Mouse (Mus musculus) midbrain, embryonic 11.5 days (tissue): Measurements from ENCODE around the gene Rbms3. TPM values are rescaled to one million over a fixed set of nuclear protein-coding genes. Genes with fewer than 3 reads are reported as not detected.

ENCODE experiments used
- ATAC-seq: fragments of 200-750 bp; cut with Nextera tagmentation; 2 replicates; pipeline ENCODE4 v1.8.0; 2017; ENCODE audit warnings: moderate TSS enrichment, moderate library complexity; ENCODE audit not compliant: low FRiP score
- DNase-seq: peaks from one replicate; pipeline ENCODE4 v3.0.0; 2015; ENCODE audit warnings: low spot score; ENCODE audit errors: missing footprints
- H3K27ac ChIP-seq: fragments of 300-500 bp; sonication (generic); 2 replicates; pipeline ENCODE4 v1.5.1; 2014; ENCODE audit warnings: low read depth, low read length
- H3K27me3 ChIP-seq: fragments of 300-500 bp; sonication (generic); 2 replicates; pipeline ENCODE4 v1.6.1; 2014; ENCODE audit warnings: mild to moderate bottlenecking, low read length, moderate library complexity, mixed read lengths; ENCODE audit not compliant: control insufficient read depth, insufficient read depth
- H3K36me3 ChIP-seq: fragments of 300-500 bp; sonication (generic); 2 replicates; pipeline ENCODE4 v1.6.1; 2014; ENCODE audit warnings: mild to moderate bottlenecking, low read length, moderate library complexity, mixed read lengths; ENCODE audit not compliant: control insufficient read depth, insufficient read depth
- H3K4me1 ChIP-seq: fragments of 300-500 bp; sonication (generic); 2 replicates; pipeline ENCODE4 v1.6.1; 2014; ENCODE audit warnings: low read length; ENCODE audit not compliant: control insufficient read depth, insufficient read depth
- H3K4me2 ChIP-seq: fragments of 300-500 bp; sonication (generic); 2 replicates; pipeline ENCODE4 v1.6.1; 2014; ENCODE audit warnings: mild to moderate bottlenecking, moderate library complexity
- H3K4me3 ChIP-seq: fragments of 300-500 bp; sonication (generic); 2 replicates; pipeline ENCODE4 v1.5.1; 2014; ENCODE audit warnings: low read depth, low read length
- H3K9ac ChIP-seq: fragments of 300-500 bp; sonication (generic); 2 replicates; pipeline ENCODE4 v1.6.1; 2014; ENCODE audit warnings: low read length
- H3K9me3 ChIP-seq: fragments of 300-500 bp; sonication (generic); 2 replicates; pipeline ENCODE4 v1.6.1; 2016; ENCODE audit warnings: low read length; ENCODE audit not compliant: control insufficient read depth
- WGBS: fragments of 180-500 bp; shearing (Covaris S2); extraction: QIAGEN DNeasy Blood & Tissue Kit; methylation state at CpG from one replicate; pipeline ENCODE4 v1.1.7; 2014; 5-methylcytosine and 5-hydroxymethylcytosine counted together
- polyA plus RNA-seq: library from polyadenylated mRNA; unstranded; fragments of >200 nt; fragmentation: Nextera tagmentation; extraction: Ambion mirVana; gene quantifications from 2 replicates; pipeline ENCODE4 v1.2.1, GENCODE M21; 2014

Gene Rbms3
- polyA plus RNA-seq, 1 experiment from 2014 or later = 13.6 TPM

- no peaks in the 10 kb centered on the region for H3K9me3 ChIP-seq
- no peaks in the 10 kb centered on the region for H3K27me3 ChIP-seq
- H3K9ac ChIP-seq = no peak overlapping the region
- DNase-seq (no peak), ATAC-seq (no peak)
- no peaks in the 10 kb centered on the region for H3K36me3 ChIP-seq
- H3K4me3 ChIP-seq = no peak overlapping the region
- H3K4me1 ChIP-seq = no peaks in the 10 kb centered on the region
- H3K4me2 ChIP-seq = no peak overlapping the region
- WGBS = 81% methylated on average over 10 of the region's 10 CpGs
- H3K27ac ChIP-seq = no peak overlapping the region
Measured at GRCm38 (mm10) chr9:116762395-116763025, 867.2 kb downstream of the Rbms3 start.

- peak; percentile 88 for DNase-seq
- Histone ChIP-seq H3K27me3 (no peaks in the 10 kb centered on the region), H3K4me2 (no peak overlapping the region), H3K4me3 (no peak overlapping the region), H3K27ac (no peak overlapping the region), H3K9ac (no peak overlapping the region), H3K4me1 (no peaks in the 10 kb centered on the region; the same call in 1 of the 2 replicates), H3K36me3 (no peaks in the 10 kb centered on the region), H3K9me3 (no peaks in the 10 kb centered on the region)
- peak; percentile 71; the same call in 1 of the 2 replicates for ATAC-seq
- 31% methylated on average over 11 of the region's 11 CpGs for WGBS
Measured at GRCm38 (mm10) chr9:116748857-116749584, 880.7 kb downstream of the Rbms3 start.

- Histone ChIP-seq H3K27ac (no peak overlapping the region), H3K27me3 (no peaks in the 10 kb centered on the region), H3K4me1 (no peaks in the 10 kb centered on the region; the same call in 1 of the 2 replicates), H3K9ac (no peak overlapping the region), H3K9me3 (no peaks in the 10 kb centered on the region), H3K4me3 (no peak overlapping the region), H3K36me3 (no peaks in the 10 kb centered on the region), H3K4me2 (no peak overlapping the region)
- no peak for DNase-seq
- 49% methylated on average over 4 of the region's 4 CpGs for WGBS
- ATAC-seq = no peak
Measured at GRCm38 (mm10) chr9:116748346-116748745, 881.4 kb downstream of the Rbms3 start.

DNA sequence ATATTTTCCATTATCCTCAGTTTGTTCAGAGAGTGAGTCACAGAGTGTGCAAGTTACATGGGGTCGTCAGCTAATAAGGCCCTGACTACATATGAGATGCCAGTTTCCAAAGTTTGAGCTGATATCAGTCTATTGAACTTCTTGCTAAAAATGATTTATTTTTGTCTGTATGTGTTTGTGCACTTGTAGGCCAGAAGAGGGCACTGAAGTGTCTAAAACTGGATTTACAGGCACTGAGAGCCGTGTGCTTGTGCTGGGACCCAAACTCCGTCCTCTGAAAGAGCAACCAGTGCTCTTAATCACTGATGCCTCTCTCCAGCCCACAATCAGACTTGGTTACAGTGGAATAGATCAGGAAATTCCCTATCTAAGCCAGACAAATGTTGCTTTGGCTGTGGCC, 882.8 kb downstream of the Rbms3 start:
- Histone ChIP-seq H3K9ac (no peak overlapping the region), H3K9me3 (no peaks in the 10 kb centered on the region), H3K4me1 (no peaks in the 10 kb centered on the region; the same call in 1 of the 2 replicates), H3K4me3 (no peak overlapping the region), H3K27me3 (no peaks in the 10 kb centered on the region), H3K27ac (no peak overlapping the region), H3K4me2 (no peak overlapping the region), H3K36me3 (no peaks in the 10 kb centered on the region)
- no peak for ATAC-seq
- WGBS = 73% methylated on average over 3 of the region's 3 CpGs
- DNase-seq = no peak

DNA sequence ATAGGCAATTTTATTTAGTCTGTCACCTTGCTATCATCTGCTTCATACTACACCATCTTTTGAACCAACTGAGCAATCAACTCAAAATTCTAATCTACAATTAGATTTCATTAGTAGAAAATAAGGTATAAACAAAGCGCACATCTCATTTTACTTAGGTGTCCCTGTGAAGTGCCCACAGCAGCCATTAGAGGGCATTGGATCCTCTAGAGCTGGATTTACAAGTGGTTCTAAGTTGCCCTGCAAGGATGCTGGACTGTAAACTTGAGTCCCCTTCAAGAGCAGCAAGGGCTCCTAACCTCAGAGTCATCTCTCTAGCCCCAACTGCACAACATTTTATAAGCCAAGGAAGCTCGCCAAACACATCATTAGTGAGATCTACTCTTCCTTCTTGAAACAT, 891.9 kb downstream of the Rbms3 start:
- 87% methylated on average over 2 of the region's 2 CpGs for WGBS
- Histone ChIP-seq H3K4me3 (no peak overlapping the region), H3K9me3 (no peaks in the 10 kb centered on the region), H3K4me2 (no peak overlapping the region), H3K4me1 (no peaks in the 10 kb centered on the region), H3K9ac (no peak overlapping the region), H3K27me3 (no peaks in the 10 kb centered on the region), H3K27ac (no peak overlapping the region), H3K36me3 (no peaks in the 10 kb centered on the region)
- no peak for DNase-seq
- ATAC-seq = no peak

DNA sequence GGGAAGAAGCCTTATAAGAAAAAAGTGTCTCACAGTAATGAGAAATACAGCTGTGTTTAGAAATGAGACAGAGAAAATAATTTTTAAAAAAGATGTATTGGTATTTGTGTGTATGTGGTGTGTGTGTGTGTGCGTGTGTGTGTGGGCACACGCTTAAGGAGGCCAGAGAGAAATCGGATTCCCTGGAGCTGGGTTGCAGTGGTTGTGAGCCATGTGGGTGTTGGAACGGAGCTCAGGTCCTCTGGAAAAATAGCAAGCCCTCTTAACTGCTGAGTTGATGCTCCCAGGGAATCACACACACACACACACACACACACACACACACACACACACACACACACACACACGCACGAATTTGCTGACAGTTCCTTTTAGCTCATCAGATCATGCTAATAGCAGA, 900.5 kb downstream of the Rbms3 start:
- no peak for ATAC-seq
- 80% methylated on average over 6 of the region's 6 CpGs for WGBS

GRCm38 (mm10) chr9:116728655-116729054, 901.1 kb downstream of the Rbms3 start:
- ATAC-seq = no peak
- WGBS = 84% methylated on average over 7 of the region's 7 CpGs
- no peaks in the 10 kb centered on the region for H3K9me3 ChIP-seq
- no peak overlapping the region for H3K4me2 ChIP-seq
- no peaks in the 10 kb centered on the region for H3K36me3 ChIP-seq
- no peaks in the 10 kb centered on the region for H3K4me1 ChIP-seq
- no peak overlapping the region for H3K27ac ChIP-seq
- H3K9ac ChIP-seq = no peak overlapping the region
- no peak overlapping the region for H3K4me3 ChIP-seq
- H3K27me3 ChIP-seq = no peaks in the 10 kb centered on the region
- DNase-seq = no peak

More for the DNA sequence above, 900.5 kb downstream of the Rbms3 start:
- no peak overlapping the region for H3K4me3 ChIP-seq
- H3K4me2 ChIP-seq = no peak overlapping the region
- no peak overlapping the region for H3K27ac ChIP-seq
- no peaks in the 10 kb centered on the region for H3K4me1 ChIP-seq
- no peaks in the 10 kb centered on the region for H3K27me3 ChIP-seq
- no peak for DNase-seq
- H3K9me3 ChIP-seq = no peaks in the 10 kb centered on the region
- H3K9ac ChIP-seq = no peak overlapping the region
- no peaks in the 10 kb centered on the region for H3K36me3 ChIP-seq

- 89% methylated on average over 3 of the region's 3 CpGs for WGBS
- ATAC-seq = no peak
Measured at GRCm38 (mm10) chr9:116728093-116728492, 901.6 kb downstream of the Rbms3 start.

DNA sequence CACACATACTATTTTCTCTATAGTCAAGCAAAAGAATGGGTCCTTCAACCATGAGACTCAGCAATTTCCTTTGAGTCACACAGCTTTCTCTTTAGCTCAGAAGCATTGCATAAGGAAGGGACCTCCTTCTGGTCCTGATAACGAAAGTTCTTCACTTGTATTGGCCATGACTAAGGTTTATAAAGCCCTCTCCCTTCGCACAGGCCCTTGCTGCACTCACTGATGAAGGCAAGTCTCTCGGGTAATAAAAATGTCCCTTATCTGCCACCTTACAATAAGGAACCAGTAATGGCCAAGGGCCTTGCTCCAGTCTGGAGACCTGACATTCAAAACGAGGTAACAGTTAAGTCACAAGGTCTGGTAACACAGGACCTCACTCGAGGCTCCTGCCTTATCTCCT, 905.1 kb downstream of the Rbms3 start:
- H3K4me2 ChIP-seq = no peak overlapping the region
- no peak overlapping the region for H3K4me3 ChIP-seq
- no peaks in the 10 kb centered on the region for H3K9me3 ChIP-seq
- no peaks in the 10 kb centered on the region for H3K36me3 ChIP-seq
- no peak for ATAC-seq
- H3K27me3 ChIP-seq = no peaks in the 10 kb centered on the region
- H3K27ac ChIP-seq = no peak overlapping the region
- no peak overlapping the region for H3K9ac ChIP-seq
- H3K4me1 ChIP-seq = no peaks in the 10 kb centered on the region
- WGBS = 80% methylated on average over 5 of the region's 5 CpGs
- DNase-seq = no peak

More at GRCm38 (mm10) chr9:116728093-116728492, 901.6 kb downstream of the Rbms3 start:
- H3K9me3 ChIP-seq = no peaks in the 10 kb centered on the region
- no peak overlapping the region for H3K4me2 ChIP-seq
- DNase-seq = no peak
- no peak overlapping the region for H3K4me3 ChIP-seq
- no peaks in the 10 kb centered on the region for H3K27me3 ChIP-seq
- no peaks in the 10 kb centered on the region for H3K36me3 ChIP-seq
- no peaks in the 10 kb centered on the region for H3K4me1 ChIP-seq
- H3K27ac ChIP-seq = no peak overlapping the region
- no peak overlapping the region for H3K9ac ChIP-seq
